Mouse (Mus musculus) v-Abl transformed pro-B cells (cell line): ENCODE measurements around the gene Urad.

ENCODE experiments used
- in situ Hi-C, 2 experiments: fragments of 400-800 bp; cut with MboI; formaldehyde crosslinking; loops; one replicate each; pipeline ENCODE4 v1.15.1; 2025; ENCODE audit not compliant: unreplicated experiment in 2 of 2

The Urad gene

DNA sequence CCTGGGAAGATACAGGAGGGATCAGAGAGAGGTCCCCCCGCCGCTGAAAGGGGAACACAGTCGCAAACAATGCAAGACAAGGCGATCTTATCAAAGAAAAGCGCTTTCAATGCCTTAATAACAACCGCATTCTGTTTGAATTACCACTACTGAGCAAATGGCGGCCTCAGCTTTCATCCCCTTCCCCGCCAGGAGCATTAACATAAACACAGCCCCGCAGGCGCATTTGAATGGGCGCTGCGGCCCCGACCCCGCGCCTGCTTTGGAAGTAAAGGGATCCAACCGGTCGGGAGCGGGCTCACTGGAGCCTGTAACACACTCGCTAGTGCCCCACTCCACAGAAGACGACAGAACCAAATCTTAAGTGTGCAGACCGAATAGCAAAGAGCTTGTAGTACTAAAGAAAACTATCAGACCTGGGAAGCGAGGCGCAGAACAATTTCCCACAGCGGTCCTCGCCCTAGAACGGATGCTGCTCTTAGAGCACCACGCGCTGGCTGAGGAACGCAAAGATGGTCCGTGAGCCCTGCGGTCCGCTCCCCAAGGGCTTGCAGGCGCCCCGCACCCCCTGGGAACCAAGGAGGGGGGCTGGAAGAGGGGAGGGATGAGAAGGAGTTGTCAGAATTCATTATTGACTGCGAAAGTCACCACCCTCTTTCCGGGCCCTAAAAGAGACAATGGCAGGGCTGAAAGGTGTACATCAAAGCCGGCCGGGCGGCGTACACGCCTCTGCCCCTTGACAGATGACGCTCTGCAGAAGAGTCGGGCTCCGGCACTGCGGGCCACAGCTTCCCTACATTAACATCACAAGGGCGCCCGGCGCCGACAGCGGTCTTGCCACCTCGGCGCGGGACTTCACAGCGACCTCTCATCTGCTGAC, 17.7 kb downstream of the Urad start:
- in situ Hi-C loops: loop anchor here (25.0 kb wide), 2 partner anchors 742 to 1117 kb away; partner anchors contain the start of genes 1700001J03Rik (in 2 of the 2) and Gm3415 (in 1 of the 2)

DNA sequence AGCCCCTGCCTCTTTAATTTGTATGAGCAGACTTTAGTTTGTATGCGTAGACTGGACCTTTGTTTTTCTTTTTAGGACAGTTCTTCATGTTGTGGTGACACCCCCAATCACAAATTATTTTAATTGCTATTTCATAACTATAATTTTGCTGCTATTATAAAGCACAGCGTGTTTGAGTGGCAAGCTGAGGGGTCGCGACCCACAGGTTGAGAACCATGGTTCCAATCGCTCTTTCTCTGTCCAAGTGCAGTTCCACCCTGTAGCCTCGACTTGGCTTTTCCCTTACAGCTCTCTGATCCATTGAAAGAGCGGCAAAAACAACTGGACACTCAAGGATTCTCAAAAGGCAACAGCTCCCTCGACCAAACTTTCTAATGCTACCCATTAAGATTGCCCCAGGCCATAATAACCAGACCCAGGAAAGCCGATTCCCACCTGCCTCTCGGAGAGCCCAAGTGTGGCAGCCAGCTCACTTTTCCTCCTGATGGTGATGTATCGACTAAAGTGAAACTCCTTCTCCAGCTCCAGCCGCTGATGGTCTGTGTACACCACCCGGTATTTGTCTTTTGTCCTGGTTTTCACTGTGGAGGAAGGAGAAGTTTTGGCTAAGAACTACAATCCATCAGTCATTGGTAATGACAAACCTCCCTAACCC, 19.4 kb downstream of the Urad start:
- in situ Hi-C loops: loop anchor here (25.0 kb wide), 2 partner anchors 741 to 1116 kb away; partner anchors contain the start of genes 1700001J03Rik (in 2 of the 2) and Gm3415 (in 1 of the 2)

DNA sequence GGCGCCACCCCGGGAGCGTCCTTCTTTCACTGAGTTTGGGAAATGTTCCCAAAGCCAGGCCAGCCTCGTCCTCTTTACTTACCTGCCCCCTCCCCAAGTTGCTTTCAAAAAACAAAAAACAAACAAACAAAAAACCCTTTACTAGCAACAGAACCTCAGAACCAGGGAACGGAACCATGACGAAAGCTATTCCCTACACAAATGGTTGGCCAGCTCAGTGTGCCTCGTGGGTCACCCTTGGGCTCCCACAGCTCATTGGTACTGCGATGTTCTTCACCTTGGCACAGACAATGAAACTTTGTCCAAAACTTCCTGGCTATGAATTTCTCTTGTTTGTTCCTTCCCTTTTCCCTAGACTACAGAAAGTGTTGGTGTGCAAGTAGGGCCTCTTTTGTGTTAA, 20.1 kb downstream of the Urad start:
- in situ Hi-C loops: loop anchor here (25.0 kb wide), 2 partner anchors 740 to 1115 kb away; partner anchors contain the start of genes 1700001J03Rik (in 2 of the 2) and Gm3415 (in 1 of the 2)

DNA sequence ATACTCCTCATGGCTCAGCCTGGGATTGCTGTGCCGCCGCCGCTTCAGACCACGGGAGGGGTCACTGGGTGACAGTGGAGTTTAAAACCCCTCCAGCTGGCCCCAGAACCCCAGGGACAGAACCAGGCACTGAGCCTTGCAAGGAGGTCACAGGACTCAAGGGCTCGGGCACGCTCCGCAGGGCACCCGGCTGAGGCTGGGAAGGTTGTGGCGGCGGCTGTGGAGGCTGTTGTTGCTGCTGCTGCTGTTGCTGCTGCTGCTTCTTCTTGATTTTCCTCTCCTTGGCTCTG, 20.5 kb downstream of the Urad start:
- in situ Hi-C loops: loop anchor here (25.0 kb wide), 2 partner anchors 739 to 1114 kb away; partner anchors contain the start of genes 1700001J03Rik (in 2 of the 2) and Gm3415 (in 1 of the 2)

DNA sequence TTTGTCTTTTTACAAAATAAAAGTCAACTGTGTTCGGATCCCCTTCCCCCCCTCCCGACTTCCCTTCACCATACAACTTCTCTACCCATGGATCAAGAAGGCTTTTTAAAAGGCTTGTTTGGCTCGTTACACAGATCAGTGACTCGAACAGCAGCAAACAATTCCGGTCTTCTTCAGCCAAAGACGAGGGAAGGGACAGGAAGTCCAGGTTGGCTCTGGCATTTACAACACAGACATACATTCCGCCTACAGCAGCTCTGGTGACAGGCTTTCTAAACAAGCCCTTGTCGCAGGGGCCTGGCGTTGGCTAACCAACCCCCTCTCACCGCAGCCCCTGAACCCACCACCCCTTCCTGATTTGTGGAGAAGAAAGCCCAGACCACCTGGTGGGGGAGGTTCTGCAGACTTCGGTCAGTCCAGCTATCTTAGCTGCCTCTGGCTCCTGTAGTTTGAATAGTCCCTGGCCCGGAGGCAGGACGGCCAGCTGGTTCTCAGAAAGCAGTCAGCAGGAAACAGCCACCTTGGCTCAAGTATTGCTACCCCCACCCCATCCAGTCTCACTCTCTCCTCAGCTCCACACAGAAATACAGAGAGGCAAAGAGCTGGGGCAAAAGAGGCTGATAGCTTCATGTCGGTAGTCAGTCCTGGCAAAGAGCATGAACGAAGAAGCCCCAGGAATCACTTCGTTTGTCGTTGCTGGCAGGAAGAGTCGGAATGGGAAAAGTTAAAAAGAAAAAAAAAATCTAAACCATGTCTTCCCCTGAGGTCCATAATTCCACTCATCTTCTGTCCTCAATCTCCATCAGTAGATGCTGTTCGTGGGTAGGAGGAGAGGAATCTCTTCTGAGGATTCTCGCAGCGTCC, 21.1 kb downstream of the Urad start:
- in situ Hi-C loops: loop anchor here (25.0 kb wide), 2 partner anchors 739 to 1114 kb away; partner anchors contain the start of genes 1700001J03Rik (in 2 of the 2) and Gm3415 (in 1 of the 2)

DNA sequence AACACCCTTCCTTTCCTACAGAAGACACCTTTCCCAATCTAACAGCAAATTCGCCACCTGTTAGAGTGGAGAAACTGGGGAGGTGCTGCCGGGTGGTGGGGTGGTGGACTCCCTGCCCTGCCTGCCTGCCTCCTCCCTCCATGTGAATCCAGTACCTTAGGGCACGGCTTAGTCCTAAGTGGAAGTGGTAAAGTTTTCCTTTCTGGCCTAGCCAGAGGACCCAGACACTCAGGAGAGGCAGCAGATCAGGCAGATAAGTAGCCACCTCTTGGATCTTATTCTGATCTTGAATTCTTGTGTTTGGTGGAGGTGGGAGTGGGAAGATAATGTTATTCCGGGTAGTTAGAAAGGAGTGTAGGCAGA, 22.3 kb downstream of the Urad start:
- in situ Hi-C loops: loop anchor here (25.0 kb wide), 2 partner anchors 738 to 1113 kb away; partner anchors contain the start of genes 1700001J03Rik (in 2 of the 2) and Gm3415 (in 1 of the 2)

DNA sequence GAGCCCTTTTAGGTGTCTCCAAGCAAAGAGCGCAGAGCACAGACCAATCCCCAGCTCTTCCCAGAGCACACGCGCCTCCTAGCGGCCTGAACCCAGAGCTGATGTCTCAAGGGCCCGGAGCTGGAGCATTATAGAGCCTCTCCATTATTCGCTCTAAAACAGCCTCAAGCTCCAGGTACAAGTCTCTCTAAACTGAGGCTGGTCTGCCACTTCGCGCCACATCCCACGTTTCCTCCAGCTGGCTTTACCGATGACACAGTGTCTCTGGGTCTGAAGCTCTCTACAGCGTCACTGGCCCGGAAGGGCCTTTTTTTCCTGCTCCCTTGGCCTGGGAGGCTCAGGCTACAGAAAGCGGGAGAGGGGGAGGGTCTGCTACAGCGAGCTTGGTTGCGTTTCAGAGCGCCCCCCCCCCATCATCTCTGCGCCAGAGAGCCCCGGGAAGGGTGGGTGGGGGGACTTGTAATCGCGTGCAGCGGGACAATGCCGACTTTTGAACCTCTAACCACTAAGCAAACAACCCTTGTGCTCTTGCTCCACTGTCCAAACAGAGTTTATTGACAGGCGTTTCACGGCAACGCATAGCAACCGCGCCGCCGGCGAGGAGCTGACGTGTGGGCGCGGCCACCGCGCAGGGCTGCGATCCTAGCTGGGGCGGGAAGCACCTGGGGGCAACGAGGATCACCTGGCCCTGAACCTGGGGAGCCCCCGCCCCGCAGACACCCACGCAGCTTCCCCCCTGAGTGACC, 22.8 kb downstream of the Urad start:
- in situ Hi-C loops: no loop called here

DNA sequence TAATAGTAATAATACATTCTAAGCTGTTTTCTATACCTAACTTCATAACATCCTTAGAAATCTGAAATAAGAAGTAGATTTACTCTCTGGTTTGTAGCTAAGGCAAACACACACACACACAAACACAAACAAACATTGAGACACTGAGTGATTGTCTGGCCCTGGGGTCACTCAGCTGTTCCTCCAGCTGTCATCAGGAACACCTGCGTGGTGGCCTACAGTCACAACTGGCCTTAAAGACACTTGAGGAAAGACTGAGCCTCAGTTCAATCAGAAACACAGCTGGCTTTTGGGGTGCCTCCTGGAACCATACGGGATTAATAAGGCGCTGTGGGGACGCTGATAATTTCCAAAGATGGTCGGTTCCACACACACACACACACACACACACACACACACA, 25.0 kb downstream of the Urad start:
- in situ Hi-C loops: no loop called here

DNA sequence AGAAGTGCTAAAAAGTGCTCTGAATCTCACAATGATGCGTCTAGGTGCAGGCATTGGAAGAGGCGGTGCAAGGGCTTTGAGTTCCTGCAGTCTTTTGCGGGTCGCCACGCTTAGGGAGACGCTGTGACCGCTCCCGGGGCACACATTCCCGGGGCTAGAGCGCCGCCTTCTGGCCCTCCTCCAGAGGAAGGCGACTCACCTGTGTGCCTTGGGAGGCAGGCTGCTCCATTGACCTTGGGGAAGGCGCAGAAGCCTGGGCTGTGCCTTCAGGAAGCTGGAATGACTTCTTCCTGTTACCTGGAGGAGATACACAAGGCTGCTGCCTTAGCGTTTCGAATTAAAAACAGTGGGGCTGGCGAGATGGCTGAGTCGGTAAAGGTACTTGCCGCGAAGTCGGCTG, 28.1 kb downstream of the Urad start:
- in situ Hi-C loops: no loop called here

DNA sequence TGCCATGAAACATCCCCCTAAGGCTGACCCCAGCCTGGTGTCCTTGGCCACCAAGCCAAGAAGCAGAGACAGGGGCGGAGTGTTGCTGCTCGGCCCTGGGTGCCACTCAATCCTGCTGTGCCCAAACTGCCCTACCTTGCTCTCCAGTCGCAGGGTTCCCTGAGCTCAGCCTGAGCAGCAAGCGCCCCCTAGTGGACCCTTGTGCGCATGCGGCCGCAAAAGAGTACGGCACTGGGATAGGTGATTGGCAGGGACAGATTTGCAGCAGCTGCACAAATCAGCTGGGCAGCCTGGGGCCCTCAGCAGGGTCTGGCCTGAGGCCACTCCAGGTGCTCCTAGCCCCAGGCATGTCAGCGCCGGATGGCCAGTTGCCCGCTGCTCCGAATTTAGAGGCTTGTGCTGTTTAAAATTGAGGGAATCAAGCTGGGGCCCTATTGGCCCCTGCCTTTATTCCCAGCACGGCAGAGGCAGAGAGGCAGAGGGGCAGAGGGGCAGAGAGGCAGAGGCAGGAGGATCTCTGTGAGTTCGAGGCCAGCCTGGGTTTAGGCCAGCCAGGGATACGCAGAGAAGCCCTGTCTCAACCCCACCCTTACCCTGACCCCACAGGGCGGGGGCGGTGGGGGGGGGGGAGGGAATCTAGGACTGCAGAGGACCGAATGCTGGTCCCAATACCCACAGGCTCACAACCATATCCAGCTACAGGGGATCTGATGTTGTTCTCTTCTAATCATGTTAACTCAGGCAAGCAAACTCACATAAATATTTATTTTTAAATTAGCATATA, 28.9 kb downstream of the Urad start:
- in situ Hi-C loops: no loop called here

DNA sequence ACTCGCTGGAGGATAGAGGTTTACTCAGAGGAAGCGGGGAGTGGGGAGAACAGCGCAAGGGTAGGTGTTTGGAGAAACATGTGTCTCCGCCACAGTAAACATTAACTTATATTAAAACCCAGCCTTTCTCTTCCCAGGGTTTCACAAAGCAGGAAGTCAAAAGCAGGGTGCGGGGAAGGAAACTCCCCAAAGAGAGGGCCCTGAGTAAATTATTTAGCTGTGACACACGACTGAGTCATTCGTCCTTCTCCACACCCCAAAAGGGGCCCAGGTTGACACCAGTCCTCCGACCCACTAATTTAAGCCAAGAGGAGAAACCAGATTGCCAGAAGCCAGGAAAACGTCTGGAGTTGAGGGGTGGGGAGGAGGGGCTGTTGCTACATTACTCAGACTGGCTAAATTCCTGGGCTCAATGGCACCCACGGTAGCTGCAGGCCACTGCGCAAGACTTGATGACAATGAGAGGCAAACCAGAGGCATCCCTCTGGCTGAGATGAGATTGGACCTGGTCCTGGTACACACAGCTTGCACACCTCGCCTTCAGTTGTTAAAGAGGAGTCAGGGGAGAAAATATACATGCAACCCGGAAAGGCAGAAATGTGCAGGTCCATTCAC, 29.6 kb downstream of the Urad start:
- in situ Hi-C loops: no loop called here

DNA sequence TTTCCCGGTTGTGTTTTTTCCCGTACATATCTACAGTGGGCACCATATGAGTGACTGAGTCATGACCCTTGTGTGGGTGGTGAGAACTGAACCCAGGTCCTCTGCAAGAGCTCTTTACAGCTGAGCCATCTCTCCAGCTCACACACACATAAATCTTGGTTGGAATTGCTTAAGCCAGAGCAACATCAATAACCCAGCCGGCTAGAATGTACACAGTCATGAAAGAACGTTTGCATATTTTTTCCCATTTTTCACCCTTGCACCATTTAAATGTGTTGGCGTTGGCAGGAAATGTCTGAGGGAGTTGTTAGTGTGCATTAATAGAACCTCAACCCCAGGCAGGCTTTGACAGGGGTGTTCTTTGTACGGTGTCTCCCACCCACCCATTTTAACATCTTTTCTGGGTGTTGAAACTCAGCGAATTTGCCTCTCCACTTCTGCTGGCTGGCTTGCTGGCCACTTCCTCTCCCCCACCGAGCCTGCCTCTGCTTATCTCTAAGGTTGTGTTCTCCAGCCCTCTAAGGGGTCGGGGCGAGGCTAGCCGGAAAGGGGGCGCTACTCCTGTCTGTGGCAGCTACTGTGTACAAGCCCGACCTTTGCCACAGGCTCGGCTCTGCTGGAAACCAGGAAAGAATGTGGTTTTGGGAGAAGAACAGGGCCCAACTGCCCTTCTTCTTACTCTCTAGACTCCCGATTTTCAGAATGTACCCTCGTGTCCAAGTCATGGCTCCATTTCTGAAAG, 30.3 kb downstream of the Urad start:
- in situ Hi-C loops: no loop called here

DNA sequence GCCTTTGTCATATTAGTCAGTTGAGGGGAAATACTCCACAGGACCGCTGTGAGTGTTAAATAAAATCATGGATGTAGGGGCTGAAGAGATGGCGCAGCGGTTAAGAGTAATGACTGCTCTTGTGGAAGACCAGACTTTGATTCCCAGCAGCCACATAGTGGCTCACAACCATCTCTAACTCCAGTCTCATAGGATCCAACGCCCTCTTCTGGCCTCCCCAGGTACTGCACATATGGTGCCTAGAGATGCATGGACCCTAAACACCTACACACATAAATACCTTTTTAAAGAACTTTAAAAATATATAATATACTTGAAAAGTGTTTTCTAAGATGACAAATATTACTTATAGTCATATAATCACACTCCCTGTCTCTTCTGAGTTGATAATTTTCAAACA, 37.9 kb downstream of the Urad start:
- in situ Hi-C loops: no loop called here

DNA sequence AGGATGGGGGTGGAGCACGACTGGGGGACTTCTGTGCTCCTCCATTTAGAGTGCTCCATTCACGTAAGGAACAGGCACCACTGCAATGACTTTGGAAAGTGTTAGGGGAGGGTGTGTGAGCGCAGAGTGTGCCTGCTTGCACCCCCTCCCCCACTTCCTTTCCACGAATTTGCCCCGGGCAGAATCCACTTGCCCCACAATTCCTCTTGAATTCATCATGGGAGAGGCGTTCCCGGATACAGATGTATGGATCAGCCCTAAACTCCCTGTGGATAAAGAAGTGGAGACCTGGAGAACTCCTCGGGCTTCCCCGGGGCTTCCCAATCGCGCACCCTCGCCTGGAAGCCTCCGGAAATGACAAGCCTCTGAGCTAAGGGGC, 44.7 kb downstream of the Urad start:
- in situ Hi-C loops: no loop called here

DNA sequence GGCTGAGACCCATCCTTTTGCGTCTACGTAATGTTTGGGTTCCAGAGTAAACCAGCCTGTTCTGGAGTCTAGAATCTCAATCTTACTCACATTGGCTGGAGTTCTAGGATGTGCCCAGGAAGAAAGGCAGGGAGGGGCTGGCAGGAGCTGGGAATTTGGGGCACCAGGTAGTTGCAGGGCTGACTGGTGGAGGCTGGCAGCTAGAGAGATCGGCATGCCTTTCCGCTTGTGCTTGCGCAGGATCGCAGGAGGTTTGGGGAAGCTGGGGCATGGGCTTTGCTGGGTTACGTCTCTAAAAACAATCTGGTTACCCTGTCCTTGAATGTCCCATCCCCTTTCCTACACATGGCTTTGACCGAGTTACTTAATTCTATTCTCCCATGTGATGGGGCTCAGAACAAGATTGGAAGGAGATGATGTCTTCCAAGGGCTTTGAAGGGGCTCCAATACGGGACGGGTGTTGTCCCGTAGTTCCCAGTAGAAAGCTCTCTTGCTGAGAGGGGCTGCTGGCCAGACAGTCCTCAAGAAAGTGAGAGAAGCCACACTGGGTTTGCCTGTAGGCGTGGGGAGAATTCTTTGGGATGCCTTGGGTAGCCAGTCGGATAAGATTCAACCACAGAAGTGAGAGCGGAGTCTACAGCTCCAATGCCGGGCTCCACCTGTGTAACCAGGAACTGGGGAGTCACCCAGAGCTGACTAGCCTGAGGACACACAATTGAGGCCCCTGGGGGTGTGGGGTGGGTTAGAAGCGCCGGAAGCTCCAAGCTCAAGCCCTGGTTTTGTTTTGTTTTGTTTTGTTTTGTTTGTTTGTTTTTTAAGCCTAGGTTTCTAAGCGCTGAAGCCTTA, 45.3 kb downstream of the Urad start:
- in situ Hi-C loops: no loop called here

DNA sequence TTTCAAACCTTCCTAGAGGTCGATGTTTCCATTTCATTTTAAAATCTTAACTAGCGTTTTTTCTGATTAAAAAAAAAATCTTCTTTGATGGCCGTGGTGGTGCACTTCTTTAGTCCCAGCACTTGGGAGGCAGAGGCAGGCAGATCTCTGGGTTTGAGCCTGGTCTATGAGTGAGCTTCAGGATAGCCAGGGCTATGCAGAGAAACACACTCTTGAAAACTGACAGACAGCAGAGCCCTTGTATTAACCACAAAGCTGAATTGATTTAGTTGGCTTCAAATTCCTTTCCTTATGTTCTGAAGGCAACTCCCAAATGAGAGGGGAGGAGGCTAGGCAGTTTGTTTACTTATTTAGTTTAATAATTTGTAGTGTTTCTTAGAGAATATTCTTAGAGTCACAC, 46.5 kb downstream of the Urad start:
- in situ Hi-C loops: no loop called here
